Mouse (Mus musculus) T-helper 2 cell (primary cell): ENCODE measurements around the gene Tanc1.

Source experiments
- in situ Hi-C: fragments of 300-600 bp; cut with MboI, MseI; formaldehyde crosslinking; loops from one replicate; pipeline ENCODE4 v1.15.1; 2025; ENCODE audit warnings: high pct_unique_total_duplicates

The Tanc1 gene

GRCm38 (mm10) chr2:59717746-59718294 is 106.0 kb downstream of the Tanc1 start:
- in situ Hi-C loops, result no loop called here

DNA sequence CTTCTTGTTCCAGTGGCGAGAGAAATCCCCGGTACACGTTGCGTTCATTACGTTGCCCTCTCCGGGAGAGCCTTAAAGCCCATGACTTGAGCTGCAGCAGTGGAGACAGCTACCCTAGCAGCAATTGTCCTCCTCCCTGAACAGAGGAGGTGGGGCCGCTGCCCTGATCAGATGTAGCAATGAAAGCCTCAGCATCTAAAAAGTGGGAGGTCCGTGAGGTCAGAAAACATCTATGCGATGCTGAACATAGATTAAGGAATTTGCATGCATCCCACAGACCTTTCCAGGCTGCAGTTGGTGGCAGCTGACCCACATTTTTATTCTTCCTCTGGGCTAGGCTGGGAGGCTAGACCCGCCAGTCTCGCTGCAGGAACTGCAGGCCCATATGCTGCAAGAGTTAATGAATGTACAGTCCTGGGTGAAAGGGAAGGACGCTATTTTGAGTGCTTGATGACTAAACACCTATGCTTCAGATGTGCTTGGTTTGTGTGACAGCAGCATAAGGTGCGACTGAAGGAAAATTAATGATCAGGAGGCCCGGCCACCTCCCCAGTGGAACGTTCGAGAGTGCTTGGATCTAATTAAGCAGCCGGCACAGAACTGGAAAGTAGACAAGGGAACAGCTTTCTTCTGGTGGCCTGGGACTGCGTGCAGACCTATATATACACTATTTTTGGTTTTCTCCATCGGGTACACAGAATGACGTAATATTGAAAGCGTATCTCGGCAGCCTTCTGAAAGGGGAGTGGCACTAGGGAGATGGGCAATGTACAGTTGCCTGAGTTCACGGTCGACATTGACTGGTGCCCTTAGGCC is 107.0 kb downstream of the Tanc1 start:
- in situ Hi-C loops, result no loop called here

DNA sequence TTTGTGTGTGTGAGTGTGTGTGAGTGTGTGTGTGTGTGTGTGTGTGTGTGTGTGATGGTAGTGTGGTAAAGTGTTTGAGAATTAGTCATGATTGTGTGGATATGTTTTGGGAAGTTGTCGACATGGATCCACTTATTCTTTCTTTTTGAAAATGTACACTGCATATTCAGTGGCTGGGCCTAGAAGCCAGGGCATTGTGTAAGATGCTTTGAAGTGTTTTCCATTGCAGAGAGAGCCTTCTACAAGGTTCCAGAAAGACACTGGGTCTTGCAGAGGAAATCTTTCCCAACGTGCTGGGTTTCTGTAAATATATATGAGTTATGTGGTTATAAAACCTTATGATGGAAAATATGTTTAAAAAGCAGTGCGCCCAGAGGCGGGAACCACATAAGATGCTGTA is 108.0 kb downstream of the Tanc1 start:
- in situ Hi-C loops, result no loop called here

- in situ Hi-C loops, result no loop called here
Measured at GRCm38 (mm10) chr2:59721119-59721518, 109.3 kb downstream of the Tanc1 start.

GRCm38 (mm10) chr2:59721758-59722157 is 109.9 kb downstream of the Tanc1 start:
- in situ Hi-C loops, result no loop called here

DNA sequence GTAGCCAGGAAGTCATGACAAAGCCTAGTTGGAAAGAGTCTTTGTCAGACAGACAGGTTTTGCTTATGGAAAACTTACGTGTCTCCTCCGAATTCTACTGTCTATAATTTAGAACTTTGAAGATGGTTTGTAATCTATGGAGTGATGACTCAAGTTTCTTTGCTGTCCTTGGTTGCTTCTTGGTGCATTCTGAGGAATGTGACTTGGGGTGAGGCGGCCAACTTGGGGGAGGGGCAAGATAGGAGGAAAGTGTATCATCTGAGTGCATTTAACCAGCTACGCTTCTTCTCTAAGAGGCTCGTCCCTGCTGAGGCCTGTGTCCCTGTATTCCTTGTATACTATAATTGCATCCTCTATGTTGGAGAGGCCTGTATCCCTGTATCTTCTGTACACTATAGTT is 111.5 kb downstream of the Tanc1 start:
- in situ Hi-C loops, result no loop called here

DNA sequence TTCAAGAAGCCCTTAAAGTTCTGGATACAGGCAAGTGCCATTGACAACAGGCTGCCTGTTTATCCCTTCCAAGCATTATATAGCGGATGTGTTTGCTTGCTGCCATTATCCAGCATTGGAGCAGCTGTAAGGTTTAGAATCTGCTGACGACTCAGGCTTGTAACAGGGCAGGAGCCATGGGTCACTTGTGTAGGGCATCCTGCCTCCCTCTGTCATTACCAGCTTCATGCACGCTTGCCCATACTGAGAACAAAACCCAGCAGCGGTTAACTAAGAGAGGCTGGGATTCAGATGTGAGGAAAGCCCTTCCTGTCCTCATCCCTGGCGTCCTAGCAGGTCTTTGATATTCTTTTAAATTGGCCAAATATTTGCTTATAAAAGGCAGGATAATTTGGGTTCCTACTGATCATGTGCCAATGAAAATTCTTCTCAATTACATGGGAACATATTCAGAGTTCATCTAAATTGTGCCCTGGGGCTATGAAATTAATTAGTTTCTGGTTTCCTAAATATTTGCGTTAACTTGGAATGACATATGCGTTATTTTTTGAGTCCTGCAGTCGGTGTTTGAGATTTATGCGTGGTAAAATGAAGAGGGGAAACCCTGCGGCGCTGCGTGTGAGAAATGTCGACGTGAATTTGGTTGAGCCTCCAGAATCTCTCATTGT is 113.8 kb downstream of the Tanc1 start:
- in situ Hi-C loops, result no loop called here

DNA sequence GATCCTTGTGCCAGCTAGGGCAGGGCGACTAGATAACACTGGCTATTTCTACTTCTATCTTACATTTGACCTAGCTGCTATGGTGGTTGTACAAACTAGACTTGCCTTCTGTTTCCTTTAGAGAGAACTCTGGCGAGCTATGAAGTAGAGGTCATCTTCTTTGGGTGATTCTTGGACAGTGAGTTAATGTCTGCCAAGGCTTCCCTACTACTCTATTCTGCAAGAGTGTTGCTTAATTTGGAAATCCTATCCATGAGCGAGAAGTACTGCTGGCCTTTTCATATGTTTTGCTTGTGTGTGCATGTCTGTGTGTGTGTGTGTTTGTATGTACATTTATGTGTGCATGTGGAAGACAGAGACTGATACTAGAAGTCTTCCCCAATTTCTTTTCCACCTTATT is 120.0 kb downstream of the Tanc1 start:
- in situ Hi-C loops, result loop anchor here (10.0 kb wide), 1 partner anchor 177 kb away; no protein-coding TSS in a partner anchor

- in situ Hi-C loops, result loop anchor here (10.0 kb wide), 1 partner anchor 179 kb away; no protein-coding TSS in a partner anchor
Measured at GRCm38 (mm10) chr2:59733410-59733809, 121.6 kb downstream of the Tanc1 start.

- in situ Hi-C loops, result loop anchor here (10.0 kb wide), 1 partner anchor 182 kb away; no protein-coding TSS in a partner anchor
Measured at GRCm38 (mm10) chr2:59736401-59736898, 124.6 kb downstream of the Tanc1 start.

GRCm38 (mm10) chr2:59737368-59737767 is 125.5 kb downstream of the Tanc1 start:
- in situ Hi-C loops, result loop anchor here (10.0 kb wide), 1 partner anchor 183 kb away; no protein-coding TSS in a partner anchor

- in situ Hi-C loops, result loop anchor here (10.0 kb wide), 1 partner anchor 184 kb away; no protein-coding TSS in a partner anchor
Measured at GRCm38 (mm10) chr2:59738356-59738755, 126.5 kb downstream of the Tanc1 start.

DNA sequence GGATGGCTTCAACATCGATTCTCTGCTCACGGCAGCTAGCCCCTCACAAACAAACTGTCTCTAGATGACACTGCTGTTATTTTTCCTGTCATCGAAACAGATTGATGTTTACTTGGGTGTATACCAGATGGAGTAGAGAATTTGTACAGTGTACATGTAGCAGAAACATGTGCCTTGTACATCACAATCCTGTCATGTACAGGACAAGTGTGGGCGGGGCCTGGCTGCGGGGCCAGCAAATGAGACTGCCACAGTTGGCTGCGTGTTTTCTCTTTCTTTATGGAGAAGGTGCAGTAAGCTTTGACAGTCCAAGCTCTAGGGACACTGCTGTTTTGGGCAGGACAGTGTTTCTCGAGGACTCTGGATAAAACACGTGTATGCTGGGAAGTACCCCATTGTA is 127.2 kb downstream of the Tanc1 start:
- in situ Hi-C loops, result loop anchor here (10.0 kb wide), 1 partner anchor 184 kb away; no protein-coding TSS in a partner anchor

GRCm38 (mm10) chr2:59742500-59743116 is 130.8 kb downstream of the Tanc1 start:
- in situ Hi-C loops, result no loop called here

- in situ Hi-C loops, result no loop called here
Measured at GRCm38 (mm10) chr2:59745428-59745827, 133.6 kb downstream of the Tanc1 start.

GRCm38 (mm10) chr2:59746070-59746469 is 134.2 kb downstream of the Tanc1 start:
- in situ Hi-C loops, result no loop called here

GRCm38 (mm10) chr2:59747757-59748156 is 135.9 kb downstream of the Tanc1 start:
- in situ Hi-C loops, result no loop called here

- in situ Hi-C loops, result no loop called here
Measured at GRCm38 (mm10) chr2:59749371-59749770, 137.5 kb downstream of the Tanc1 start.

- in situ Hi-C loops, result no loop called here
Measured at GRCm38 (mm10) chr2:59751172-59751571, 139.3 kb downstream of the Tanc1 start.

DNA sequence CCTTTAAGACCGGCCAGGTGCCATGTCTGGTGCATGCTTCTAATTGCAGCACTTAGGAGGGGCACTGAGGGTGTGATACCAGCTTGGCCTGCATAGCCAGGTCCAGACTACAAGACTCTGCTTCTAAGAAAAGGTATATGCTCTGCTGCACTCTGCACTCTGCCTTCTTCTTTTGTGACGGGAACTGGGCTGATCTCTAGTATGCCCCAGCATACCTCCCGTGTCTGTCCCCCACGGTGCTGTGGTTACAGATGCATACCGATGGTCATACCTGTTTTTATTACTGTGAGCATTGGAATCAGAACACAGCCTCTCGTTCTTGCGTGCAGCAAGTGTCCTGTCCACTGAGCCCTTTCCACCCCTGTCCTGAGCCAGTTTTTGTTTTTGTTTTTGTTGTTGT is 140.3 kb downstream of the Tanc1 start:
- in situ Hi-C loops, result no loop called here

DNA sequence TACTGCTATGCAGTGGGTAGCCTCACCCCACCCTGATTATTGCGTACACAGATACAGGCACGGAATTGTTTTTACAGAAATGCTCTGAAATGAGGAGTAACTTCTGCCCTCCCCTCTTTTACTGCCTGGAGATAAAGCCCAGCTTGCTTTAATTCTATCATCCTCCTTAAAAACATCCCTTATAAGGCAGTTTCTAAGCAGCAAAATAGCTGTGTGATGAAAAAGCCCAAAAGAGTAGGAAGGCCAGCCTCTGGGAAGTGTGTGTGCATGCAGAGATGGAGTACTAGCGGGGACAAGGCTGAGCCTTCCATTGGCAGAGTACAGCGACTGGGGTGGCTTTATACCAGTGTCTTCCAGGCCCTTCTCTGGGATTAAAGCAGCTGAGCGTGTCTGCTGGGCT is 140.9 kb downstream of the Tanc1 start:
- in situ Hi-C loops, result no loop called here
